Mouse (Mus musculus): ENCODE data around the gene Vmn1r203. TPM values are rescaled to one million over a fixed set of nuclear protein-coding genes. Genes with fewer than 3 reads are reported as not detected.
"Not testable (repeated sequence)": the region's sequence is repeated elsewhere in the genome, so short reads cannot be mapped to it uniquely, and the experiment has no call there.

The Vmn1r203 gene
- not detected for total RNA-seq (2021)
- long read RNA-seq, experiment 1 = 0 reads
- long read RNA-seq, experiment 2 = 0 reads

DNA sequence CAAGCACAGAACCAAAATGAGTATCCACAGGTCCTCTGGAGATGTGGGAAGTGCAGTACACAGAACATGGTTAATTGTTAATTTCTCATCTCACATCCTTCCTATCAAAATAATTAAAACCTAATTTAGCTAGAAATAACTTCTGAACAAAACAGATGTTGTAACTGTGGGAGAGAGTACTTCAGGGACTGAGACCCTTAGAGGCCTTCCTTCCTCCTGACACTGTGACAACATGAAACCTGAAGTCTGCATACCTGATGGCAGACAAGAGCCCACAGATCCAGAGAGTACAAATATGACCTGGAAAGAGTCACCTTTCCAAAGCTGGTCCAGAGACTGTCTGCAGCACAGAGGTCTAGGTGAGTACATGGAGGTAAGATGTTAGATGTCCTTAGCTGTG is at the start of gene Vmn1r203:
Gene Vmn1r203 (plus strand): TSS at position 301 of the 400 bp plus-strand sequence.
- no peak for DNase-seq
- intact Hi-C loops (cut with DNase I; ENCODE audit: low total_unique reads) = no loop called here

DNA sequence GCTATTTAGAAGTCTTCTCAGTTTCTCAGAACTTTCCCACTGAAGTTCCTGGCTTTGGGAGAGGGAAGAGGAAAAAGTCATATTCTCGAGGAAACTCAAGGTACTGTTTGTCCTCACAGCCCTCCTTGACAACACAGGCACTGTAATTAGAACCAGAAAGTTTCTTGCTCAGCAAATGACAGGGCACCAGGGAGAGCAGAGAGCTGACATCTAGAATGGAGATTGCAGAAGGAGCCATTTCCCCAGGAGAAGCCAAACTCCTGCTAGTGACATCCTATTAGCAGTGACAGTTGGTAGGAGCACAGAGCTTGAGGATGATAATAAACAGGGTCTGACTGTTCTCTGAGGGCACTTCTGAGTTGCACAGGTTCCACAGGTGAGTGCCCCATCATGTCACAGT is 46.3 kb upstream of the Vmn1r203 start, which contains the start of gene Vmn1r201:
Gene Vmn1r201 (plus strand): TSS at position 301 of the 400 bp plus-strand sequence.
- no peak for DNase-seq
- intact Hi-C loops (cut with DNase I; ENCODE audit: low total_unique reads) = no loop called here

DNA sequence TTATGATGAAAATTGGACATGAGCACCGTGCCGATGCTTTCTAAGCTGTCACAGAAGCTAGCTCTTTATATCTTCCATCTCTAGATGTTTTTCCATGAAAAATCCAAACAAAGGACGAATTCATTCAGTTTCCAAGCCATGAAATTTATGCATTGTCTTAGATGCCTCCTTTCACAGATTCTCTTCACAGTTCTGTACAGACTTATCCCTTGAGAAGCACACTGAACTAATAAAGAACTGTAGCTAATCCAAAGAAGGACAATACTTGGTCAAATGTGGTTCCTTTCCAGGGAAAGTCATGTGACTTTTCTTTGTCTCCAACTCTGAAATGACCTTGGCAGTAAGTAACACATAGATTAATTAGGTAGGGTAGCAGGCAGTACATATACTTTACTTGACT is 15.5 kb upstream of the Vmn1r203 start:
- intact Hi-C loops (cut with DNase I; ENCODE audit: low total_unique reads) = no loop called here
- no peak for DNase-seq

DNA sequence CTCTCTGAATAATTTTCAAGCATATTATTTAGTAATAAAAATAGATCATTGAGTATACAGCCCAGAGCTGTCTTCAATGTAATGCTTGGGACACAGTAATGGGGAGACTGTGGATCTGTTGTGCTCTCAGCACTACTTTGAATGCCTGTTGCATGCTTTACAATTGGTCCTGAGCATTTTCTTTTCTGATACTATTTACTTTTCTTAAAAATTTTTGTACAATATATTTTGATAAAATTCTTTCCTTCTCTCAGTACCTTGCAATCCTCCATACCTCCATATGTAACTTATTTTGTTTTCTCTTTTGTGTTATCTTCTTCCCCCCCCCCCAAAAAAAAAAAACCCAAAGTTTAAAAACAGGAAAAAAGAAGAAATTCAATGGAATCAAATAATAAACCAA is 12.6 kb upstream of the Vmn1r203 start, which contains the start of gene Vmn1r202:
Gene Vmn1r202 (minus strand): TSS at position 101 of the 400 bp plus-strand sequence.
- intact Hi-C loops (cut with DNase I; ENCODE audit: low total_unique reads) = no loop called here
- no peak for DNase-seq

DNA sequence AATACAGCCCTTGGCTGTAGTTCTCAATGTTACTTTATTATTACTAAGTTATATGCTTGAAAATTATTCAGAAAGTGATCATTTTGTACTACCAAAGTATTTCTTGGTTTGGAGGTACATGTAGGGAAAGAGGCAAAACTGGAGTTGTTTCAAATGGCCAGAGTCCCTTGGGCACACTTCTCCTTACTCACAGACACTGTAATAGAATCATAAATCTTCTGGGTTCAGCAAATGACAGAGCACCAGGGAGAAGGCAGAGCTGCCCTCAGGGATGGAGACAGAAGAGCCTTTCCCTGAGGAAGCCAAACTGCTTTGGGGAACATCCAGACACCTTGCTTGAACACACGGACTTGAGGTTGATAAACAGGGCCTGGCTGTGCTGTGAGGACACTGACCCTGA is 35.0 kb downstream of the Vmn1r203 start, which contains the start of gene Vmn1r204:
Gene Vmn1r204 (plus strand): TSS at position 301 of the 400 bp plus-strand sequence.
- DNase-seq; intact Hi-C loops (cut with DNase I; ENCODE audit: low total_unique reads): not testable (repeated sequence)

DNA sequence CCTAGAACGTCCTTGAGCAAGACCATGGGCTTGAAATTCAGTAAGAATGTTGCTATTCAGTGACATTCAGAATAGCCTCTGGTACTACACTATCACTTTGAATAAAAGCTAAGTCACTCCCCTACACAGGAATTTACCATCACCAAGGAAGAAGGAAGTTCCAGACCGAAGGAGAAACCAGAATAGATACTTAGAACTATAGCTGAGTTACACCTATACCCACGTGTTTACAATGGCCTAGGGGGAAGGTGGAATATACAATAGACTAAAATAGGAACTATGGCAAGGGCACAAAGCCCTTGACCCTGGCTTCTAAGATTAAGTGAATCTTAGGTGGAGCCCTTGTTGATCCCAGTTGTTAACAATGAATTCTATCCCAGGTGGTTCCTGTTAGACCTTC is 57.0 kb downstream of the Vmn1r203 start:
- DNase-seq; intact Hi-C loops (cut with DNase I; ENCODE audit: low total_unique reads): not testable (repeated sequence)

Other genes with a start within 250 kb of the Vmn1r203 start
- not detected for gene Vmn1r195, start 247.6 kb upstream of the Vmn1r203 start, total RNA-seq (2021)
- not detected for gene Vmn1r196, start 228.2 kb upstream of the Vmn1r203 start, total RNA-seq (2021)
- gene Vmn1r197, start 193.5 kb upstream of the Vmn1r203 start, total RNA-seq (2021) = not detected
- not detected for gene Vmn1r198, start 167.8 kb upstream of the Vmn1r203 start, total RNA-seq (2021)
- gene Vmn1r199, start 138.3 kb upstream of the Vmn1r203 start, total RNA-seq (2021) = not detected
- gene Vmn1r200, start 127.7 kb upstream of the Vmn1r203 start, total RNA-seq (2021) = not detected
- not detected for gene Vmn1r201, start 46.2 kb upstream of the Vmn1r203 start, total RNA-seq (2021)
- gene Vmn1r202, start 12.7 kb upstream of the Vmn1r203 start, total RNA-seq (2021) = not detected
- gene Vmn1r204, start 35.1 kb downstream of the Vmn1r203 start, total RNA-seq (2021) = not detected
- not detected for gene Vmn1r205, start 74.9 kb downstream of the Vmn1r203 start, total RNA-seq (2021)
- not detected for gene Vmn1r206, start 106.1 kb downstream of the Vmn1r203 start, total RNA-seq (2021)
- not detected for gene Vmn1r207-ps, start 211.5 kb downstream of the Vmn1r203 start, total RNA-seq (2021)